Mouse (Mus musculus) retina, adult 2 months (tissue): ENCODE data around the gene Mei1.

ENCODE experiments used
- DNase-seq: peaks from one replicate; pipeline ENCODE4 v3.0.0-alpha.2; 2012; ENCODE audit warnings: low read depth, low spot score

Mei1 gene

DNA sequence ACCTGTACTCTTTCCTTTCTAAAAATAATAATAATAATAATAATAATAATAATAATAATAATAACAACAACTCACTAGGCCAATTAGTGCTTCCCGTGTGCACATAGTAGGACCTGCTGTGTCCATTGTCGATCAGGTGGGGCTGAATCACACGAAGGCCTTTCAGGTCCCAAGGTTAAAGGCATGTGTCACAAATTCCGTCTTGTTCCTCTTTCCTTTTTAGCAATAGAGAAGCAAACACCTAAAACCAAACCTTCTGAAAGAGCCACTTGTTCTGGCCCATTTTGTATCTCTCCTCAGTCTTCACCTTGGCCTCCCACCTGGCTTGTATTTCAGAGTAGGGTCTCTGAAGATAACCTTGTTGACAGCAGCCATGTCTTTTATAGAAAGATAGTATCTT is 81.4 kb downstream of the Mei1 start:
- DNase-seq, result no peak

DNA sequence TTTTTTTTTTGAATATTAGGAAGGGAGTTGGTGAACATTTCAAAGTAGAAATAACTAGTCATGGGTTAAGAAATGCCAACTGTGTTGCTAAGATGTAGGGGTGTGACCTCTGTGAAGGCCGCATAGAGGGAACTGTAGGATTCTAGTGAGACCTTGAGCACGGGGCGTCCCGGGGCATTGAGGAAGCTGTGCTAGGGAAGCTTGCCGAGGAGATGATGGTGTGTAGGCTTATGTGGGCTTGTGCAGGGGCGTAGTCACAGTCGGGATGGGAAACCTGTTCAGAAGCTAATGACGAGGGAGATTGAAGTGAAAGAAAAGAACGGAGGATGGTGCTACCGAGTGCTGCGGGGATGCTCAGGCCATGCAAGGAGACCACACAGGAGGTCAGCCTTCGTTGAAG is 82.2 kb downstream of the Mei1 start:
- DNase-seq, result no peak

DNA sequence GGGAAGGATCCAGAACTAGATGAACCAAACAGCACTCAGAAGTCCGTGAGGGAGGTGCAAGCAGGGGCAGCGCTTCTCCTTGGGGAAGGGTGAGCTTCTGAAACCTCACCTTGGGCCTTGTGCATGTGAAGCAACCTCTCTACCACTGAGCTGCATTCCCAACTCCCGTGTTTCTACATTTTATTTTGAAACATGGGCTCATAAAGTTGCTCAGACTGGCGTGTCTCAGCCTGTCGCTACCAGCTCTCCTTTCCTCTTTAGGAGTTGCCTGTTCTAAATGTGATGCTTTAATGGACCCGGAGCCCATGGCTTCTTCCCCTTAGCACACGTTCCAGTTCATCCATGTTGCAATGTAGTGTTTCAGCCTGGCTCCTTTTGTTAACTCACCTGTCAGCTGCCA is 82.6 kb downstream of the Mei1 start:
- no peak for DNase-seq

DNA sequence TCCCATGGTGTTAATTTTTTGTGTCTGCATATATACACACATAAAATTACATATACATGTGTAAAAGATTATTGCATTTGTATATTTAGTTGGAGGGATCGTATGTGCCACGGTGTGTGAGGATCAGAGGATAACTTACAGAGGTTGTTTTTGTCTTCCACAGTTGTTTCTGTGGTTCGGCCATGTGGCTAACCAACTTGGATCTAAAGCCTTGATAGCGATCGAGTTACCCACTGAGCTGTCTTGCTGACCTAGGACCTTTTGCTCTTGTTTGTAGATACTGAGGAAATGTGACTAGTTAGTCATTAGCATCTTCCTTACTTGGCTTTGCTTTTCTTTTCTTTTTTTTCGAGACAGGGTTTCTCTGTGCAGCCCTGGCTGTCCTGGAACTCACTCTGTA is 86.5 kb downstream of the Mei1 start:
- DNase-seq, result no peak

DNA sequence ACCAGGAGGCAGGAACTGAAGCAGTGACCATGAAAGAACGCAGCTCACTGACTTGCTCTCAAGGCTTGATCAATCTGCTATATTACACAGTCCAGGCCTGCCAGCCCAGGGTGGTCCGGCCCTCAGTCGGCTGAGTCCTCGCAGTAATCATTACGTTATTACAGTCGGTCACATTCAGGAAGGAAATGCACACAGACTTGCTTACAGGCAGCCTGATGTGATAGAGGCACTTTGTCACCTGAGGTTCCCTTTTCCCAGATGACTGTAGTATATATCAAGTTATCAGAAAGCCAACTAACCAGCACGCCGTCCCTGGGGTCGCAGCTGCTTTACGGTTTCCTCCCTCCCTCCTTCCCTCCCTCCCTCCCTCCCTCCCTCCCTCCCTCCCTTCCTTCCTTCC is 87.1 kb downstream of the Mei1 start:
- no peak for DNase-seq

DNA sequence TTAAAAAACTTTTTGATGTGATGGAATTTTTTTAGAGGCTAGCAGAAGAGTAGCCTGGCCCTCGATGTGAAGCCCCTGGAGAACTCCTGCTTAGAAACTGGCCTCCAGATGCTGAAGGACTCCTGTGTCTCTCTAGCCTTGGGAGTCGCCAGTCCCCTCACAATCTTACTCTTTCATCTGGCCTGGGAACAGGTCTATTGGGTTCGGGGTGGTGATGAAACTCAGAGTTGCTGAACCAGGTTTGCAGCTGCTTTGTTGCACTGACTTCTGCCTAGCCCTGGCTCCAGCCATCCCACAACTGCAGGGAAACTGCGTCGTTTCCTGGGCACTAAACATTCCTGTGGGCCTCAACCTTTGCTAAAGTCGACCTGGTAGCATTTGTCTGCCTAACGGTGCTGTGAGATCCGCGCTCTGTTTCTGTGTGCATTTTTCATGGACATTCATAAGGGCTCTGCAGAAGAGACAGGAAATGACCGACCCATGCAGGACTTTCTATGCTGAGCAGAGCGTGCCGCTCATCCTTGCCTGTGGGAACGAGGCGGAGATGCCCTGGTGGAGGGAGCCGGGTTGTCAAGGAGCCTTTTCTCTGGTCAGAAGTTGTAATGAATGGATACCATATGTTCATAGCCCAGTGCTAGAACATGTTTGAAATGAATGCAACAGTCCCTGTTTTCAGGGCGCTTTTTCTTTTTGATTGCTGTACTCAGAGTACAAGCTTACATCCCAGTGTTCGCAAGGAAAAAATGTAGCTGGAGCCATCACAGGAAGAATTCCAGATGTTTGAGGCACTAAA is 88.6 kb downstream of the Mei1 start:
- DNase-seq, result no peak

DNA sequence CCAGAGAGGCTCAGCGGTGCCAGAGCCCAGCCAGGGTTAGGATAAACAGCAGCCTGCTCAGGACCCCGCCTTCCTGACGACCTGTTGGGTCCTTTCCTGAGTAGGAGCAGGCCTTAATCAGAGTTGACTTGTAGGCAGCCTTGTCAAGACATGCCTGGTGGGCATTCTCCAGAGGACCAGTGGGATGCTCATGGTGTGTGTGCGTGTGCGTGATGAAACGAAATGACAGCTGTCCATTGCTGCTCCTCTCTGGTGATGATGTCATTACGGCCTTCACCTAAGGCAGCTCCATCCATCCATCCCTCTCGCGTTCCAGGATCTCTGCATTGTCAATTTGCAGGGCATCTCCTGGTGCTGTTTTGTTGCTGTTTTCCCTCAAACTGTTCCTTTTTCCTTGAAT is 89.7 kb downstream of the Mei1 start:
- DNase-seq, result no peak

DNA sequence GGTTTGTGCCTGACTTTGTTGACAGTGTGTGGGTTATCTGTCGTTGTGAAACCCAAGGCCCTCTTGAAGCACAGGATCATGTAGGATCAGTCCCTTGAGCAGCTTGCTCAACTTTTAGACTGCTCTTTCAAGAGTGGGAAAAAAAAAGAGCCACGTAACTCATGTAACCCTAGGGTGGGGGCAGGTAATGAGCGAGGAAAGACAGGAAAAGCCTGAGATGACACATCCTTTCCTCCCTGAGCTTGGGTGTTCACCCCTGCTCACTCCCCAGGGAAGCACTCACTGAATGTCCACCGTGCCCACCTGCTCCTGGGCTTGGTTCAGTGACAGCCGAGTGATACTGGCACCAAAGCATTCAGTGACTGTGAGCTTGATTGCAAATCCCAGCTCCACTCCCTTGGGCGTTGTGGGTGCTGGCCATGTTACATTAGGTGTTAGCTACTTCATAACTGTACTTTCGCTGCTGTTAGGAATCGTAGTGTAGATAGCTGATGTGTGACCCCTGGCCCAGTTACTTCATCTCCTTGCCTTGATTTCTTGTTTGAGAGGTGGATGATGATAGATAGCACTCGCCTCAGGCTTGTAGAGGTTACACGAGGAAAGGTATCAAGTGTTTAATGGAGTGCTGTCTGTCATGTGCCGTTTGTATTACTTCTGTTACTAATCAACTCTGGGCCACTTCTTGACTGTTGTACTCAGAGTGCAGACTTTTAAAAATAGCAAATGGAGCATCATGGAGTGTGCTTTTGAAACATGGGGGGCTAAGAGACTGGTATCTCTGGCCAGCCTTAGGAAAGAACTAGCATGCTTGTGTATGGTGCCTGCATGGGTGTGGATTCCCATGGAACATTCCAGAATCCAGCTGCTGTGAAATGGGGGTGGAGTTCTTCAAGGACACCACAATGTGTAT is 91.2 kb downstream of the Mei1 start:
- DNase-seq, result no peak

DNA sequence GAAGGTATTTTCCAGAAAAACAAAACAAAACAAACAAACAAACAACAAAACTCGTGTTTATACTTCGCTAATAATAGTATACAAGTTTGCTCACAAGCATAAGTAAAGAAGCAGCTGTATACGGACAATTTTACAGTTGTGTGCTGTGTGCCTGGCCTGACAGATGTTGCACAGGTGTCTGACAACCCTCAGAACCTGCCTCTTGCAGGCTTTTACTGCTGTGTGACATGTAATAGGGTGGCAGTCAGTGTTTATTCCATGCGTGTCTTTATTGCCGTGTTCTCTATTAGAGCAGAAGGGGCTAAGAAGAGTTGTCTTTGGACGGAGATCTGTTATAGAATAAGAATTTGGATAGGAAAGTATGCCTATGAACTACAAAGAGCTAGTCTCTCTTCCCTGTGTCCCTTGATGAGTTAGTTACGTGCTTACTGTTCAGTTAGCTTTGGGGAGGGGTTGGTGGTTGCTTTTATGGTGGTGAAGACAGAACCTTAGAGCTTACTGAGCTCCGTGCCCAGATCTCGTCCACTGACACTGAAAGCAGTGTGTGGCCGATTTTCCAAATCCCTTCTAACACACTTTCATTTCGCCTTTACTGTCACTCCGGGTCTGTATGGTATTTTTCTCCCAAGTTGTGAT is 92.3 kb downstream of the Mei1 start:
- DNase-seq, result no peak

DNA sequence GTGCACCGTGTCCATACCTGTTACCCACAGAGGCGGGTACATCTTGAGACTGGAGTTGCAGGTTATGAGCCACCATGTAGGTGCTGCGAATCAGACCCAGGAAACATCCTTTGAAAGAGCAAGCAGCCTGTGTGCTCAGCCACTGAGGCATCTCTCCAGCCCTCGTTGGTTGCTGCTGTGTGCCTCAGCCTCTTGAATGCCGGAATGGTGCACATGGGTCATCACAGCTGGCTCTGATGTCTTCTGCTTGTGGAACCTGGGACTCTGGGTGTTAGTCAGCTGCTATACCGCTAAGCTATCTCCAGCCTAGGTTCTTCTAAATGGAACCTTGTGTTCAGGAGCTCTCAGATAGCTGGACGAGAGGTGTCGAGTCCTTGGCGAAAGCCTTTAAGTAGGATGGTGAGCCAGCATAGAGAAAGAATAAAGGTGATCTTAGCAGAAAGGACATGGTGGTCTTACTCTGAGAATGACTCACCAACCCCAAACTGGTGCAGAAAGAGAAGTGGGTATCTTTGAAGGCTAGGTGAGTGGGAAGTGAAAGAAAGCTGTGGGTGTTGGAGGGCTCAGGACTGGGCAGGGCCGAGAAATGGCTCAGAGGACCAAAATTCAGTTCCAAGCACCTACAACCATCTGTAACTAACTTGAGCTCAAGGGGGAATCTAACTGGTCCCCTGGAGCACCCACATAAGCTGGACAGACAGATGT is 93.7 kb downstream of the Mei1 start:
- no peak for DNase-seq

DNA sequence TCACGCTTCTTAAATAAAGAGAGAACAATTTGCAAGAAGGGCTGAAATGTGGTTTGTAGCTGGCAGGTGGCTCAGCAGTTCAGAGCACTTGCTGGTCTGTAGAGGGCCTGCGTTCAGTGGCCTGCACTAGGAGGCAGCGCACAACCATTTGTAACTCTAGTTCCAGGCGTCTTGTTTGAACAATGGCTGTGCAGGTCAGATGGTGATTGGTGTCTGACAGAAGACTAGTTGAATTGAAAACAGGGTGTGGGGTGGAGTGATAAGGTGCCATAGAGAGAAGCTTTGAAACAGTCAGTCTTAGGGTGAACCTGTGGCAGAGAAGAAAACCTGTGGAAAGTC is 94.2 kb downstream of the Mei1 start:
- no peak for DNase-seq

DNA sequence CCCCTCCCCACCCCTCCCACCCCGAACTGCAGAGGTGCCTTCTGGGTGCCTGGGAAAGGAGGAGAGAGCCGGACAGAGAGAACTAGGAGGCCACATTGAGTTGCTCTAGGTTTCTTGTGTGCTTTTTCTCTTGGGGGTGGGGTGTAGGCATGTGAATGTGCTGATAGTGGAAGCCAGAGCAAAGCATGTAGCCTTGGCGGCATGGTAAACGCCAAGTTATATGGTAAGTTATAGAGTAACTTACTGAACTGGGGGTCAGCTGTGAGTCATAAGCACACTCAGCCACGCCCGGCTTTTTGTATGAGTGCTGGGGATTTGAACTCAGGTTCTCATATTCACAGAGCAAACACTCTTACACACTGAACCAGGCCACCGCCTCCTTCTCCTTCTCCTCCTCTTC is 94.7 kb downstream of the Mei1 start:
- no peak for DNase-seq

DNA sequence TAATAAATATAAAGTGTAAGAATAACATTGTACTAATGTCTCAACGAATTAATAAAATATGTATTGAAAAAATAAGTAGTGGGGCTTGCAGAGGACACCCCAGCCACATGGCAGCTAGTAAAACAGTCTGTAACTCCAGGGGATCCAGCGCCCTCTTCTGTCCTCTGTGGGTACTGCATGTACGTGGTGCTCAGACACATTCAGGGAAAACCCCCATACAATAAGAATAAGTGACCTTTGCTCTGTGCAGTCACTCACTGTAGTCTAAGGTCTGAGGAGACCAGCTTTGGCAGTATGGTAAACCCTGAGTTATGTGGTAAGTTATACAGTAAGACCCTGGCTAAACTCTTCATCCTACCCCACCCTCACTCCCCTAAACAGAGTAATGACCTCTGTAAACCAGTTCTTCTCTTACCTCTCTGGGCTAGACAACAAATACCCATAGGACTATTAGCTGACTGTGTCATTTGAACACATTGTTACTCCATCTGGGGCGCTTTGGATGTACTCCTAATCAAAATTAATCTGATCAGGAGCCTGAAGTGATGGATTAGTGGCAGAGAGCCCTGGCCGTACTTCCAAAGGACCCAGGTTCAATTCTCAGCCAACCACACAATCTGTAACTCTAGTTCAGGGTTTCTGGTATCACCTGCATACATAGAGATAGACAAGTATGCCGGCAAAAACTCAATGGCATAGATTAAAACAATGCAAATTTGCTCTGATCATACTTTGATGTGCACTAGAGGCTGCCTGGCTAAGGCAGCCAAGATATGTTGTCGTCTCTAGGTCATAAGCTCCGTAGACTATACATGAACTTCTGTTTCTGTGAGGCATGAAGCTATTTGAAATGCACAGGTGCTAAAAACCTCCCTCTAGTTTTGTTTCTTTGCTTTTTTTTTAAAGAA is 95.8 kb downstream of the Mei1 start:
- no peak for DNase-seq

DNA sequence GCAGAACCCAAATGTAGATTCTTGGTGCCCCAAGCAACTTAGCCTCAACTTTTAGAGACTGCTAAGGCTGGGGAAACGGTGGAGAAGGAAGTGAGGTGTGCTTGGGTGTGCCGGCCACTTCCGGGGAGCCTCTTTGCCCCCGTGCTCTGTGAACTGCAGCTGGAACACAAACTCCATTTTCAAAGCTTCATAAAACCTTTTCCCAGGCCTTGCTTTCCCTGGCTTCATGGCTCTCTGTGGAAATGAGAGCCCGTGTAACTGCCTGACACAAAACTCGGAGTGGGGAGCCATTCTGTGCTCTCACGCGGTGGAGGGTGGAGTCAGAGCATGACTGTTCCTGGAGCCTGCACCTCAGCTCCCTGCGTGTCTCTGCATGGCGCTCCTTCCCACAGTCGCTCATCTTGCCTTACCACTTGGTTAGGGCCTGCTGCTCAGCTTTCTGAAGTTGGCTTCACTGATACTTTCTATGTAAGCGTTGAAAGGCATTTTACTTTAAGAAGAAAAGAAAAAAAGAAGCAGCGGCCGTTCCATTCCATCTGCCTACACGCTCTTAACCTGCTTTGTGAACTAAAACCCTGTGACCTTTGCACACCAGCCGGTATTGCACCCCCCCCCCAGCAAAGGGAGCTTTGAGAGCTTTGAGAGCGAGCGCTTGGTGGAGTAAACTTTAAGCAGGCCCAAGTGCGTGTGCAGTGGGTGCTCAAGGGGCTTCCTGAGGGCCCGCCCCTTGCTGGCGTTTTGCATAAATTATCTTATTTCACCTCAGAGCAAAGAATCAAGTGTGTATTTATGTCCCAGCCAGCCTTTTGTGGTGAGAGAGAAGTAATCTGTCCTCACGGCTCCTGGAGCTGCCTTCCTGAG is 96.7 kb downstream of the Mei1 start:
- DNase-seq, result no peak

DNA sequence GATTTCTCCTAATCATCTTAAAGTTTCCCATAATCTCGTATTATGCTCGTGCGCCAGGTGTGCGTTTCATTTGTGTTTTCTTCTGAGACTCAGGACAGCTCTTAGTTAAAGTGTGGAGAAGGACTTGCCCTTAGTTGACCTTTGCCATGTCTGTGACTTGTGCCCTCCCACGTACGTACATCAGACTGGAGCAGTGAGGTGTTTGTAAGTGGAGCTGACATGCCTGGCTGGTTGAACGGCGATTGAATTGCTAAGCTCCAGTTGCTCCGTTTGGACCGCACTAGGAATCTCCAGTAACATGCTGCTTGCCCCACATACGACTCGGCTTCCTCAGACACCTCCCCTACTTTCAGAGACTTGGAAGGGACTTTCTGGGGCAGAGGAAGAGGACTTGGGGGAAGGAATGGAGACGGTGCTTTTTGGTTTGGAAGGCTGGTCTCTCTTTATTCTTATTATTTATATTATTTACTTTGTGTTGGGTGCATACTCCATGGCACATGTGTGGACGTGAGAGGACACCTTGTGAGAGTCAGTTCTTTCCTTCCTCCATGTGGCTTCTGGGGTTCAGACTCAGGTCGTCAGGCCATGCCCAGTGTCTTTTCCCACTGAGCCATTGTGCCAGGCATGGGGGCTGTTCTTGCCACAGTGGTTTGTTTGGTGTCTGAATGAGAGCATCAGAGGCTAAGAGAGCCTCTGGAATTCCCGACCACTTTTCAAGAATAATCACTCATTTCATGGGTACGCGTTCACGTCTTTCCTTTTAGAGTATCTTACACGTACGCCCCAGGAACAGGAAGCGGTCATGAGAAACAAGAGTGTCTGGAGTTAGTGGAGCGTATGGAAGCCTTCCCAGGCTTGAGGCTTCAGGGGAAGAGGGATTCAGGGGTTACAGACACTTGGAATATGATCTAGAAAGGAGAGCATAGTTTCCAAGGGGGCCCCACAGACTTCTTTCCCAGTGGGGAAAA is 97.7 kb downstream of the Mei1 start:
- no peak for DNase-seq

DNA sequence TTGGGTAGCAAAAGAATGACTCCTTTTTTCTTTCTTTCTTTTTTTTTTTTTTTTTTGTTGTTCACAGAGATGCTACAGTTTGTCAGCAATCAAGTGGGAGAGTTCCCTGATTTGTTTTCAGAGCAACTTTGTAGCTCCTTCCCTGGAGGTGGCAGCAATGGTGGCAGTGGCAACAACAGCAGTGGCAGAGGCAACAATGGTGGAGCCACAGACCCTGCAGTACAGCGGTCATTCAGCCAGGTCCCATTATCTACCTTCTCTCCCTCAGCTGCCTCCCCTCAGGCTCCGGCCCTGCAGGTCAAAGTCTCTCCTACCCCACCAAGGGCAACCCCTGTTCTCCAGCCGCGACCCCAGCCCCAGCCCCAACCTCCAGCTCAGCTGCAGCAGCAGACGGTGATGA is 99.9 kb downstream of the Mei1 start:
- DNase-seq, result no peak

DNA sequence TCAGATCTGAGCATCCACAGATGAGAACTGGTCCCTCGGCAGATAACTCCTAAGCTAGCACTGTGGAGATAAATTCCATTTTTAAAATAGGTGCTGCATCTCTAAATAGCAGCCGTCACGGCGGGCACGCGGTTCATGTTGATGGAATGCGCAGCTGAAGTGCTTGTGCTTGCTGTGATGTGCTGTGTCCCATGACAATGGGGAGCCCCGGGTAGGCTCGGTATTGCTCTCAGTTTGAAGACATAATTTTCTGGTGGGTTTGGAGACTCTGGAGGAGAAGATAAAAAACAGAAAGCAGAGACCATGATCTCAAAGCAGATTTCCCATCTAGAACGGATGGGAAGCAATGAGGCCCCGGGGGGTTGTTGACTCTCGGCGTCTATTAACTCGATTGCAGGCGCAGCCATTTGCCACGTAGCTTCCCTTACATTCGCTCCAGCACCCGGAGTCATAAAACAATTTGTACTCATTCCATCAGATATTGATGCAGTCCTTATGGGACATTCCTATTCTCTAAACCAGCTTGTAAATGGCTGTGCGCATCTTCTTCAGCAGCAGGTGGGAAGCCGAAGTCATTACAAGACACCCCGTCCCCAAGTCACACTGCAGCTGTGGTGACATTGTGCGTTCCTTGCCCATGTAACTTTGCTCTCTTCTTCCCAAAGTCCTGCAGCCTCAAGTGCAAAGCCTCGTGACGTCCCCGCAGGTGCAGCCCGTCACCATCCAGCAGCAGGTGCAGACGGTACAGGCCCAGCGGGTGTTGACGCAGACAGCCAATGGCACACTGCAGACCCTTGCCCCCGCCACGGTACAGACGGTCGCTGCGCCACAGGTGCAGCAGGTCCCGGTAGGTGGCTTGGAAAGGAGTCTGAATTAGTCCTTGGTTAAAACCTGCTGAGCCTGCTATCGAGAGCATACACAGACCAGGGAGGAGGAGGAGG is 100.9 kb downstream of the Mei1 start:
- no peak for DNase-seq

DNA sequence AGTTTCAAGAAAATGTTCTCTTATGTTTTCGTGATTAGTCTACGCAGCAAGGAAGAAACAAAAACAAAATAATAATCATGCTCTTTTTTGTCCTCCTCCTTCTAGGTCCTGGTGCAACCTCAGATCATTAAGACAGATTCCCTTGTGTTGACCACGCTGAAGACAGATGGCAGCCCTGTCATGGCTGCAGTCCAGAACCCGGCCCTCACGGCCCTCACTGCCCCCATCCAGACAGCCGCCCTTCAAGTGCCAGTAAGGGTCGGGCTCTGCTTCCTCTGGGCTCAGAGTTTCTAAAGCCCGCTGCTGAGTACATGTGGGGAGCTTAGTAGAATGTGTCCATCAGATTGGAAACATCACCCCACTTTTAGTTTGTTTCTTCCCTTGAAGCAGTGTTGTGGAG is 102.9 kb downstream of the Mei1 start:
- no peak for DNase-seq
